Mouse (Mus musculus) ovary, postnatal 36 days (tissue): Measurements from ENCODE around the gene Uhrf1bp1l.

ENCODE experiments used
- DNase-seq: peaks from one replicate; pipeline ENCODE4 v3.0.0; 2022; ENCODE audit warnings: low spot score, mixed read lengths

Uhrf1bp1l gene

DNA sequence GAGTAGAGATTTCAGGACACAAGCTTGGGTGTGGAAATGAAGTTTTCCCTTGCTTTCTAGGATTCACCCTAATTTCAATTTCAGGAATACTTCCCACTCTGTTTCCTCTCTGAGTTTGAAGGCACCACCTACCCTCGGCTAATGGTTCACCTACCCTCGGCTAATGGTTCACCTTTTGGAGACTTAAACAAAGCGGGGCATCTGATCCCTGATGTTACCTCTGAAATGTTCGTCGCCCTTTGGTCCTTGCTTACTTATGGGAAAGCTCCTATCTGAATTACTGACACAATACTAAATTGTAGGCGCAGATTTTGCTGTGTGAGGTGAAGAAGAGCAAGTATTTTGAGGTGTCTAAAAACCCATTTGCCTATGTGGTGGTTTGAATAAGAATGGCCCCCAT, 106.2 kb downstream of the Uhrf1bp1l start:
- DNase-seq, result no peak

GRCm38 (mm10) chr10:89855251-89855875, 110.6 kb downstream of the Uhrf1bp1l start:
- no peak for DNase-seq

DNA sequence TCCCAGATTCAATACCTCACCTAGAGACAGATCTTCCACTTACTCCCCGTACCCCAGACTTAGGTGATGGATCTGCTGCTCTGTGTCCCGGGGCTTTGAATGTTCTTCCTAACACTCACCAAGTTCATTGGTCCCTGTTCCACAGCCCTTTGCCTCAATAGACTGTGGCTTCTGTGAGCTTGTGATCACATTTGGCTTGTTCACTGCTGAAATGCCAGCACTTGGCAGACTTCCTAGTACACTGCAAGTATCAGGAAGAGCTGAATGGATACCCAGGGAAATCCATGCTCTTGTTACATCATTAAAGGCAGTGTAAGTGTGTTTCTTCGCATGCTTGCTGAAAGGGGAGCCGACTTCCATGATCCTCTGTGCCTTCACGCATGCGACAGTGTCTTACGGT, 111.5 kb downstream of the Uhrf1bp1l start:
- no peak for DNase-seq

- DNase-seq, result no peak
Measured at GRCm38 (mm10) chr10:89868211-89868610, 123.4 kb downstream of the Uhrf1bp1l start.

- no peak for DNase-seq
Measured at GRCm38 (mm10) chr10:89868836-89869235, 124.0 kb downstream of the Uhrf1bp1l start.
